Mouse (Mus musculus): ENCODE measurements around the gene Pea15a.

Pea15a gene

GRCm38 (mm10) chr1:172180881-172181280 is 25.7 kb downstream of the Pea15a start:
- CTCF ChIA-PET = interaction anchor here (0.7 kb wide), 1 partner anchor 45 kb away, joined by 6 read pairs; no protein-coding TSS in a partner anchor

GRCm38 (mm10) chr1:172179102-172179501 is 27.5 kb downstream of the Pea15a start:
- CTCF ChIA-PET = interaction anchor here (0.6 to 0.7 kb wide), 2 partner anchors 9 to 130 kb away, joined by 4 read pairs; no protein-coding TSS in a partner anchor

GRCm38 (mm10) chr1:172177791-172178190 is 28.8 kb downstream of the Pea15a start:
- CTCF ChIA-PET = no interaction called here

GRCm38 (mm10) chr1:172173181-172173580 is 33.4 kb downstream of the Pea15a start:
- CTCF ChIA-PET = interaction anchor here (0.6 kb wide), 1 partner anchor 136 kb away, joined by 3 read pairs; no protein-coding TSS in a partner anchor

- CTCF ChIA-PET = no interaction called here
Measured at GRCm38 (mm10) chr1:172172381-172172780, 34.2 kb downstream of the Pea15a start.

GRCm38 (mm10) chr1:172169809-172170208 is 36.8 kb downstream of the Pea15a start:
- CTCF ChIA-PET = interaction anchor here (0.5 kb wide), 1 partner anchor 1744 kb away, joined by 6 read pairs; no protein-coding TSS in a partner anchor

GRCm38 (mm10) chr1:172167911-172168310 is 38.7 kb downstream of the Pea15a start:
- CTCF ChIA-PET = no interaction called here

- CTCF ChIA-PET = interaction anchor here (0.8 kb wide), 1 partner anchor 313 kb away, joined by 3 read pairs; no protein-coding TSS in a partner anchor
Measured at GRCm38 (mm10) chr1:172162959-172163358, 43.6 kb downstream of the Pea15a start.

GRCm38 (mm10) chr1:172162009-172162408 is 44.6 kb downstream of the Pea15a start:
- CTCF ChIA-PET = no interaction called here

- CTCF ChIA-PET = interaction anchor here (1.0 kb wide), 1 partner anchor 57 kb away, joined by 13 read pairs; no protein-coding TSS in a partner anchor
Measured at GRCm38 (mm10) chr1:172160508-172160907, 46.1 kb downstream of the Pea15a start.

- CTCF ChIA-PET = interaction anchor here (0.6 kb wide), 1 partner anchor 139 kb away, joined by 4 read pairs; no protein-coding TSS in a partner anchor
Measured at GRCm38 (mm10) chr1:172159970-172160369, 46.6 kb downstream of the Pea15a start.

- CTCF ChIA-PET = no interaction called here
Measured at GRCm38 (mm10) chr1:172155518-172155917, 51.1 kb downstream of the Pea15a start.

GRCm38 (mm10) chr1:172154536-172154935 is 52.1 kb downstream of the Pea15a start:
- CTCF ChIA-PET = no interaction called here

- CTCF ChIA-PET = interaction anchor here (0.5 to 1.0 kb wide), 5 partner anchors 29 to 136 kb away, joined by 3 to 15 read pairs (median 4); no protein-coding TSS in a partner anchor
Measured at GRCm38 (mm10) chr1:172148955-172149815, 57.4 kb downstream of the Pea15a start.

GRCm38 (mm10) chr1:172148279-172148954 is 58.2 kb downstream of the Pea15a start:
- CTCF ChIA-PET = interaction anchor here (0.5 to 1.0 kb wide), 5 partner anchors 29 to 135 kb away, joined by 3 to 15 read pairs (median 4); no protein-coding TSS in a partner anchor

- CTCF ChIA-PET = no interaction called here
Measured at GRCm38 (mm10) chr1:172147835-172148278, 58.7 kb downstream of the Pea15a start, which contains the start of gene Dcaf8. Gene Dcaf8 (plus strand): TSS chr1:172148084.
